Mouse (Mus musculus) cerebellum, postnatal 25 days (tissue): ENCODE data around the gene Cdk5.

Experiments used
- DNase-seq, 2 experiments: peaks; one replicate each; pipeline ENCODE4 v3.0.0; 2021; ENCODE audit warnings: mixed read lengths in 2 of 2

The Cdk5 gene

GRCm38 (mm10) chr5:24373807-24374206, 49.5 kb downstream of the Cdk5 start:
- DNase-seq, result no peak

GRCm38 (mm10) chr5:24369767-24370166, 53.6 kb downstream of the Cdk5 start:
- no peak for DNase-seq
